Mouse (Mus musculus): ENCODE data around the gene Fbxl12.

DNA sequence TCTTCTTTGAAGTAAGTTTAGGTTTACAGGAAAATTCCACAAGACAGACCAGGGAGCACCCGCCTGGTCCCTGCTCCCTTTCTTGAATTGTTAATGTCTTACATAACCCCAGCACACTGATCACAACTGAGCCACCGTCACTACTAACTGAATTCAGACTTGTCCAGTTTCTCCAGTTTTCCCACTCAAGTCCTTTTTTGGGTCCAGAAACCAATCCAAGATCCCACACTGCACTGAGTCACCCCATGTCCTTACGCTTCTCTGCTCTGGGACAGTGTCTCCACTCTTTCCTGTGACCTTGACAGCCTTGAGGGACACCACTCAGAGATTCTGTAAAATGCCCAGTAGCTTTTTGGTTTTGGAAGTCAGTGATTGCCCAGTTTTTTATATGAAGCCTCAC, 48.3 kb upstream of the Fbxl12 start:
- no peak for TF ChIP-seq CTCF (conservative IDR thresholded peaks at IDR 0.05; ENCODE audit: low read length)
- no peak for TF ChIP-seq NANOG (IDR thresholded peaks at IDR 0.05; ENCODE audit: borderline replicate concordance, low read length)

Data from E14TG2a.4 (cell line).